Mouse (Mus musculus): ENCODE measurements around the gene Mcemp1. TPM values are rescaled to one million over a fixed set of nuclear protein-coding genes. Genes with fewer than 3 reads are reported as not detected.

Mcemp1 gene
- total RNA-seq, 1 experiment: 0.22 TPM

DNA sequence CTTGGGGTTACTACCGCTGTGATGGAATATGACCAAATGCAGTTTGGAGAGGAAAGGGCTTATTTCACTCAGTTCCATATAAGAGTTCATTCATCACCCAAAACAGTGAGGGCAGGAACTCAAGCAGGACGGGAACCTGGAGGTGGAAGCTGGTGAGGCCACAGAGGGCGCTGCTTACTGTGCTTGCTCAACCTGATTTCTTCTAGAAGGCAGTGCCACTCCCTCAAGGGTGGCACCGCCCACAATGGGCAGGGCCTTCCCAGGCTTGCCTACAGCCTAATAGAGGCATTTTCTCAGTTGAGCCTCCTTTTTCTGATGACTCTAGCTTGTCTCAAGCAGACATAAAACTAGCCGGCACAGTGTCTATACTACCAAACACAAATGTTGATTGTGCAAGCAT, 19.8 kb upstream of the Mcemp1 start:
- DNase-seq (ENCODE audit: low read depth, low spot score): no peak
- H3K4me1 ChIP-seq (ENCODE audit: control insufficient read depth in 2 of 2, insufficient read depth in 2 of 2, low read length in 2 of 2, poor library complexity in 1 of 2): peaks cover 0 to 13% of the 10 kb centered on the region in 2 experiments; a peak in 3 of 4 replicates
- peak overlapping the region; percentile 61; the same call in 1 of the 2 replicates for H3K9ac ChIP-seq (ENCODE audit: insufficient read depth, low read depth, low read length, poor library complexity, severe bottlenecking)
- no peak for TF ChIP-seq CHD2 (IDR thresholded peaks at IDR 0.05; ENCODE audit: low read depth, low read length)
- TF ChIP-seq MAFK (IDR thresholded peaks at IDR 0.05; ENCODE audit: insufficient read depth, low read depth, low read length): peak; percentile 39; the same call in 1 of the 2 replicates
- no peaks in the 10 kb centered on the region for H3K9me3 ChIP-seq (ENCODE audit: control insufficient read depth, insufficient read depth, low read depth, low read length)
- peak overlapping the region; percentile 44 to 55 for H3K4me3 ChIP-seq (ENCODE audit: insufficient read depth in 1 of 2, low read depth in 1 of 2, low read length in 2 of 2, poor library complexity in 1 of 2, severe bottlenecking in 1 of 2)
- H3K36me3 ChIP-seq (ENCODE audit: control insufficient read depth, insufficient read depth, low read length, poor library complexity, severe bottlenecking): peaks cover 8% of the 10 kb centered on the region; the same call in 1 of the 2 replicates
- in situ Hi-C loops (cut with MboI; ENCODE audit: low sequenced_read_pairs in 2 of 2, unreplicated experiment in 2 of 2): no loop called here
- no peak overlapping the region for H3K27ac ChIP-seq (ENCODE audit: insufficient read depth, low read depth, low read length, poor library complexity, severe bottlenecking)

- Histone ChIP-seq H3K36me3 (ENCODE audit: control insufficient read depth, insufficient read depth, low read length, poor library complexity, severe bottlenecking) (peaks cover 3% of the 10 kb centered on the region; the same call in 1 of the 2 replicates), H3K4me3 (ENCODE audit: insufficient read depth in 1 of 2, low read depth in 1 of 2, low read length in 2 of 2, poor library complexity in 1 of 2, severe bottlenecking in 1 of 2) (no peak overlapping the region), H3K27ac (ENCODE audit: insufficient read depth, low read depth, low read length, poor library complexity, severe bottlenecking) (no peak overlapping the region), H3K9ac (ENCODE audit: insufficient read depth, low read depth, low read length, poor library complexity, severe bottlenecking) (no peak overlapping the region), H3K4me1 (ENCODE audit: control insufficient read depth in 2 of 2, insufficient read depth in 2 of 2, low read length in 2 of 2, poor library complexity in 1 of 2) (peaks cover 0 to 13% of the 10 kb centered on the region in 2 experiments; a peak in 3 of 4 replicates), H3K9me3 (ENCODE audit: control insufficient read depth, insufficient read depth, low read depth, low read length) (no peaks in the 10 kb centered on the region)
- in situ Hi-C loops (cut with MboI; ENCODE audit: low sequenced_read_pairs in 2 of 2, unreplicated experiment in 2 of 2): no loop called here
- DNase-seq (ENCODE audit: low read depth, low spot score): no peak
- TF ChIP-seq HCFC1 (IDR thresholded peaks at IDR 0.05; ENCODE audit: borderline replicate concordance, insufficient read depth, low read length): no peak
- no peak for TF ChIP-seq ZC3H11A (IDR thresholded peaks at IDR 0.05; ENCODE audit: borderline replicate concordance, low read depth, low read length)
- no peak for TF ChIP-seq MAFK (IDR thresholded peaks at IDR 0.05; ENCODE audit: insufficient read depth, low read depth, low read length)
Observed at GRCm38 (mm10) chr8:3646824-3647531, 18.6 kb upstream of the Mcemp1 start.

DNA sequence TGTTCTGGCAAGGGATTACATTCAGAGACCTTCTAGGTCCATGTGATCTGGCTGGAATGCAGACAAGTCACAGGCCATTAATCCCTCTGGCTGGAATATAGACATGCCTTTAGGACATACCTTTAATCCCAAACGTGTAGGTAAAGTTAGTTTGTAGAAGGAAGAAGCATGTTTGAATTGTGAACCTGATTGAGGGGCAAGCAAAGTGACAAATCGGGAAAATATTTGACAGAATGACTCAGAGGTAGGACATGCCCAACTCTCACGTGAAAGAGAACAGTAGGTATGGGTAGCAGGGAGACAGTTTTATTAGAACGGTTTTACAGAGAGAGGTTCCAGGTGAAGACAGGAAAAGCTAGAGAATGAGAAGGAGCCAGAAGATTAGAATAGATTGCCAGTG, 18.0 kb upstream of the Mcemp1 start:
- TF ChIP-seq ZNF384 (IDR thresholded peaks at IDR 0.05; ENCODE audit: low read depth, low read length) (no peak), MAFK (IDR thresholded peaks at IDR 0.05; ENCODE audit: insufficient read depth, low read depth, low read length) (no peak), ZC3H11A (IDR thresholded peaks at IDR 0.05; ENCODE audit: borderline replicate concordance, low read depth, low read length) (no peak), HCFC1 (IDR thresholded peaks at IDR 0.05; ENCODE audit: borderline replicate concordance, insufficient read depth, low read length) (no peak), CHD2 (IDR thresholded peaks at IDR 0.05; ENCODE audit: low read depth, low read length) (no peak)
- Histone ChIP-seq H3K36me3 (ENCODE audit: control insufficient read depth, insufficient read depth, low read length, poor library complexity, severe bottlenecking) (peaks cover under 1% of the 10 kb centered on the region; the same call in 1 of the 2 replicates), H3K4me3 (ENCODE audit: insufficient read depth in 1 of 2, low read depth in 1 of 2, low read length in 2 of 2, poor library complexity in 1 of 2, severe bottlenecking in 1 of 2) (no peak overlapping the region), H3K27ac (ENCODE audit: insufficient read depth, low read depth, low read length, poor library complexity, severe bottlenecking) (no peak overlapping the region), H3K4me1 (ENCODE audit: control insufficient read depth in 2 of 2, insufficient read depth in 2 of 2, low read length in 2 of 2, poor library complexity in 1 of 2) (peaks cover 0 to 13% of the 10 kb centered on the region in 2 experiments; a peak in 3 of 4 replicates), H3K9ac (ENCODE audit: insufficient read depth, low read depth, low read length, poor library complexity, severe bottlenecking) (no peak overlapping the region), H3K9me3 (ENCODE audit: control insufficient read depth, insufficient read depth, low read depth, low read length) (no peaks in the 10 kb centered on the region)
- DNase-seq (ENCODE audit: low read depth, low spot score): no peak
- in situ Hi-C loops (cut with MboI; ENCODE audit: low sequenced_read_pairs in 2 of 2, unreplicated experiment in 2 of 2): no loop called here

DNA sequence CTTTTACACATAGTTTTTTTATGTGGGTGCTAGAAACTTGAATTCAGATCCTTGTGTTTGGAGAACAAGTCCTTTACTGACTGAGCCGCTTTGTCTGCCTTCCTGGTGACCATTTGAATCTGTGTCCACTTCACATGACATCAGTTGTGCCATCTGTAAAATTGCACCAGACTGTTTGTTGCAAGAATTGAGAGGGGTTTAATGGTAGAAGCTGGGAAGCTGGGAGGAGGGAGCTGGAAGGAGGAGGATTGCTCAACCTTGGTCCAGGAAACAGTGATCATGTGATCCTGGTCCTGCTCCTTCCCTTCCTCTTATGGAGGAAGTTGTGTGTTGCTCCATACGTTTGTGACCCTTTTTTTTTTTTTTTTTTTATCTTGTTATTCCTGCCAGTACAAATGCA, 17.3 kb upstream of the Mcemp1 start:
- Histone ChIP-seq H3K9me3 (ENCODE audit: control insufficient read depth, insufficient read depth, low read depth, low read length) (no peaks in the 10 kb centered on the region), H3K9ac (ENCODE audit: insufficient read depth, low read depth, low read length, poor library complexity, severe bottlenecking) (no peak overlapping the region), H3K4me1 (ENCODE audit: control insufficient read depth in 2 of 2, insufficient read depth in 2 of 2, low read length in 2 of 2, poor library complexity in 1 of 2) (peaks cover 0 to 13% of the 10 kb centered on the region in 2 experiments; a peak in 3 of 4 replicates), H3K36me3 (ENCODE audit: control insufficient read depth, insufficient read depth, low read length, poor library complexity, severe bottlenecking) (no peaks in the 10 kb centered on the region; the same call in 1 of the 2 replicates), H3K27ac (ENCODE audit: insufficient read depth, low read depth, low read length, poor library complexity, severe bottlenecking) (no peak overlapping the region), H3K4me3 (ENCODE audit: insufficient read depth in 1 of 2, low read depth in 1 of 2, low read length in 2 of 2, poor library complexity in 1 of 2, severe bottlenecking in 1 of 2) (no peak overlapping the region)
- in situ Hi-C loops (cut with MboI; ENCODE audit: low sequenced_read_pairs in 2 of 2, unreplicated experiment in 2 of 2): no loop called here
- no peak for TF ChIP-seq ZNF384 (IDR thresholded peaks at IDR 0.05; ENCODE audit: low read depth, low read length)
- TF ChIP-seq CHD2 (IDR thresholded peaks at IDR 0.05; ENCODE audit: low read depth, low read length): no peak
- no peak for TF ChIP-seq MAFK (IDR thresholded peaks at IDR 0.05; ENCODE audit: insufficient read depth, low read depth, low read length)
- TF ChIP-seq HCFC1 (IDR thresholded peaks at IDR 0.05; ENCODE audit: borderline replicate concordance, insufficient read depth, low read length): no peak
- no peak for TF ChIP-seq ZC3H11A (IDR thresholded peaks at IDR 0.05; ENCODE audit: borderline replicate concordance, low read depth, low read length)
- no peak for DNase-seq (ENCODE audit: low read depth, low spot score)

Data from ES-E14 (cell line).